Mouse (Mus musculus) lung, embryonic 16.5 days (tissue): ENCODE measurements around the gene B4galt5. TPM values are rescaled to one million over a fixed set of nuclear protein-coding genes. Genes with fewer than 3 reads are reported as not detected.
A peak's percentile ranks its signal among the peaks of the same experiment; 100 is the strongest.

Source experiments
- ATAC-seq: fragments of 200-750 bp; cut with Nextera tagmentation; 2 replicates; pipeline ENCODE4 v1.8.0; 2017; ENCODE audit warnings: low read depth, mild to moderate bottlenecking, moderate library complexity
- H3K27ac ChIP-seq: fragments of 300-500 bp; sonication (generic); 2 replicates; pipeline ENCODE4 v1.5.1; 2014; ENCODE audit warnings: mild to moderate bottlenecking, control low read depth, low read length
- H3K27me3 ChIP-seq: fragments of 300-500 bp; sonication (generic); 2 replicates; pipeline ENCODE4 v1.6.1; 2014; ENCODE audit warnings: low read depth, low read length, mixed read lengths; ENCODE audit not compliant: control insufficient read depth, insufficient read depth
- H3K36me3 ChIP-seq: fragments of 300-500 bp; sonication (generic); 2 replicates; pipeline ENCODE4 v1.6.1; 2014; ENCODE audit warnings: low read length; ENCODE audit not compliant: control insufficient read depth, insufficient read depth
- H3K4me1 ChIP-seq: fragments of 300-500 bp; sonication (generic); replicated peaks from 2 replicates; pipeline ENCODE4 v1.6.1; 2014; ENCODE audit warnings: low read length, mixed read lengths; ENCODE audit not compliant: control insufficient read depth, insufficient read depth
- H3K4me2 ChIP-seq: fragments of 300-500 bp; sonication (generic); 2 replicates; pipeline ENCODE4 v1.6.1; 2014; ENCODE audit warnings: low read depth, low read length, control low read depth
- H3K4me3 ChIP-seq: fragments of 300-500 bp; sonication (generic); 2 replicates; pipeline ENCODE4 v1.5.1; 2014; ENCODE audit warnings: mild to moderate bottlenecking, low read length, control low read depth
- H3K9ac ChIP-seq: fragments of 300-500 bp; sonication (generic); 2 replicates; pipeline ENCODE4 v1.6.1; 2014; ENCODE audit warnings: low read length, control low read depth
- H3K9me3 ChIP-seq: fragments of 300-500 bp; sonication (generic); 2 replicates; pipeline ENCODE4 v1.6.1; 2016; ENCODE audit warnings: low read length; ENCODE audit not compliant: control insufficient read depth
- WGBS: fragments of 180-500 bp; shearing (Covaris S2); extraction: QIAGEN DNeasy Blood & Tissue Kit; methylation state at CpG from one replicate; pipeline ENCODE4 v1.1.7; 2014; 5-methylcytosine and 5-hydroxymethylcytosine counted together
- polyA plus RNA-seq: library from polyadenylated mRNA; unstranded; fragments of >200 nt; fragmentation: Nextera tagmentation; extraction: Ambion mirVana; gene quantifications from 2 replicates; pipeline ENCODE4 v1.2.1, GENCODE M21; 2015

Gene B4galt5
- polyA plus RNA-seq, 1 experiment from 2014 or later, result 7.3 TPM

DNA sequence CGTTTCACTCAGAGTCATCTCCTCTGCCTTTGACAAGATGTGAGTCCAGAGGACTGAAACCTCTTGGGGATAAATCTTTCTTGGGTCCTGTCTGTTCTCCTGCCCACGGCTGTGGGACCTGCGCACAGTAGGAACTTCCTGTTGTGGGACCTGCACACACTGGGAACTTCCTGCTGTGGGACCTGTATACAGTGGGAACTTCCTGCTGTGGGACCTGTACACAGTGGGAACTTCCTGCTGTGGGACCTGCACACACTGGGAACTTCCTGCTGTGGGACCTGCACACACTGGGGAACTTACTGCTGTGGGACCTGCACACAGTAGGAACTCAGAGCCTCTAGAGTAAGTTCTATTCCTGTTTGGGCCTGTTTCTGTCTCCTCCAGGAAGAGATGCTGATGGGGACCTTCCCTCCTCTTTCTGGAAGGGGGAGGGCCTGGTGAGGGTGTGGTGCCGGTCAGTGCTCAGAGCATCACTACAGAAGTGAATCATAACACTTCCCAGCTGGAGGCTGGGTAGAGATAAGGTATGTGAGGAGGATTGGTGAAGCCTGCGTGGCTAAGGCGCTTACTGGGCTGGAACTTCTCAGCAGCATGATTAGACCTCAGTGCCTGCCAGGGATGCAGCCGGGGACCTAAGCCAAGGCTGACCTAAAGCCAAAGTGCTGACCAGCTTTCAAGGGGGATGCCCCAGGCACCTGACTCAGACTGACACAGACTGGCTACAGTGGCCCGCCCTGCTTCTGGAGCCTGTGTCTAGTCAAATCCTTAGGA is 85.8 kb downstream of the B4galt5 start:
- no peak overlapping the region for H3K4me3 ChIP-seq
- no peak overlapping the region for H3K4me2 ChIP-seq
- H3K27ac ChIP-seq, result no peak overlapping the region
- no peak overlapping the region for H3K9ac ChIP-seq
- 71% methylated on average over 8 of the region's 8 CpGs for WGBS
- no peaks in the 10 kb centered on the region for H3K27me3 ChIP-seq
- H3K9me3 ChIP-seq, result no peaks in the 10 kb centered on the region
- peak; percentile 46 for ATAC-seq
- H3K36me3 ChIP-seq, result no peaks in the 10 kb centered on the region
- peaks cover 7% of the 10 kb centered on the region for H3K4me1 ChIP-seq

DNA sequence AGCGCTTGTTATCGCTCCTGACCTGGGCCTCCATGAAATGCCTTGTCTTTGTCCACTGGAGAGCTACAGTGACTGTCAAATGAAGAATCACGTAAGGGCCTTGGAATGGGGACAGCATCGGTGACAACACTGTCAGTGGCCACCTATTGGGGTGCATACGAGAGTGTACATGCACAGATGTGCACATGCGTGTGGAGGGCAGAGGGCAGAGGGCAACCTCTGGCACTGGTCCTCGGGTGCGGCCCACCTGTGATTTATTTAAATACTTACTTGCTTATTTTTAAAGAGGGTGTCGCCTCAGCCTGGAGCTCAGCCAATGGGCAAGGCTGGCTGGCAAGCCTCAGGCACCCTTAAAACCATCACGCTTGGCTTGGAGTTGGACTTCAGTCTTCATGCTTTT is 86.5 kb downstream of the B4galt5 start:
- H3K27ac ChIP-seq, result no peak overlapping the region
- no peak overlapping the region for H3K4me3 ChIP-seq
- no peak overlapping the region for H3K9ac ChIP-seq
- H3K36me3 ChIP-seq, result no peaks in the 10 kb centered on the region
- H3K9me3 ChIP-seq, result no peaks in the 10 kb centered on the region
- peaks cover 7% of the 10 kb centered on the region for H3K4me1 ChIP-seq
- 82% methylated on average over 10 of the region's 10 CpGs for WGBS
- ATAC-seq, result no peak
- no peak overlapping the region for H3K4me2 ChIP-seq
- no peaks in the 10 kb centered on the region for H3K27me3 ChIP-seq

GRCm38 (mm10) chr2:167261106-167261505 is 87.9 kb downstream of the B4galt5 start:
- peaks cover 7% of the 10 kb centered on the region for H3K4me1 ChIP-seq
- 42% methylated on average over 4 of the region's 4 CpGs for WGBS
- H3K4me2 ChIP-seq, result no peak overlapping the region
- peak overlapping the region; percentile 63 for H3K27ac ChIP-seq
- H3K9ac ChIP-seq, result no peak overlapping the region
- no peak overlapping the region for H3K4me3 ChIP-seq
- H3K27me3 ChIP-seq, result no peaks in the 10 kb centered on the region
- no peaks in the 10 kb centered on the region for H3K9me3 ChIP-seq
- no peaks in the 10 kb centered on the region for H3K36me3 ChIP-seq
- peak; percentile 63 for ATAC-seq

GRCm38 (mm10) chr2:167257790-167258189 is 91.2 kb downstream of the B4galt5 start:
- Histone ChIP-seq H3K4me2 (no peak overlapping the region), H3K27me3 (no peaks in the 10 kb centered on the region), H3K36me3 (no peaks in the 10 kb centered on the region), H3K9ac (no peak overlapping the region), H3K4me3 (no peak overlapping the region), H3K4me1 (peaks cover 9% of the 10 kb centered on the region), H3K9me3 (no peaks in the 10 kb centered on the region), H3K27ac (peak overlapping the region; percentile 59; the same call in 1 of the 2 replicates)
- 16% methylated on average over 3 of the region's 3 CpGs for WGBS
- 0 out of 2 replicates have a peak, but pooled peaks have one; percentile 19 for ATAC-seq

DNA sequence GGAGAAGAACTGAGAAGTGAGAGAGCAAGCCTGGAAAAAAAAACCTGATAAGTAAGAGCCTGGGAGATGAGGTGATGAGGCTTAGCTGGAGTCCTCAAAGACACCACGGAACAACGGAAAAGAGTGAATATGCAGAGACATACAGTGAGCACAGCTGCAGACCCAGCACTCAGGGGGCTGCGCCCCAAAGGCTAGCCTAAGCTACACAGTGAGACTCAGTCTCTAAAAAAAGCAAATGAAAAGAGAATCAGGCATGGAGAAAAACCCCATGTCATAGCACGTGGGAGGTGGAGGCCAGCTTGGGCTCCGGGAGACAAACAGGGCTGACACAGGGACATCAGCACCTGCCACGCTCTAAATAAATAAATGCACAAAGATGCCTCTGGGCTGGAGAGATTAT is 94.2 kb downstream of the B4galt5 start:
- H3K27ac ChIP-seq, result peak overlapping the region; percentile 60; the same call in 1 of the 2 replicates
- H3K27me3 ChIP-seq, result no peaks in the 10 kb centered on the region
- no peak overlapping the region for H3K4me3 ChIP-seq
- no peak for ATAC-seq
- no peak overlapping the region for H3K4me2 ChIP-seq
- no peak overlapping the region for H3K9ac ChIP-seq
- 54% methylated on average over 6 of the region's 6 CpGs for WGBS
- H3K36me3 ChIP-seq, result no peaks in the 10 kb centered on the region
- peaks cover 30% of the 10 kb centered on the region for H3K4me1 ChIP-seq
- H3K9me3 ChIP-seq, result no peaks in the 10 kb centered on the region

- peak; percentile 16 for ATAC-seq
- 50% methylated on average over 7 of the region's 7 CpGs for WGBS
Measured at GRCm38 (mm10) chr2:167254185-167254584, 94.8 kb downstream of the B4galt5 start.

DNA sequence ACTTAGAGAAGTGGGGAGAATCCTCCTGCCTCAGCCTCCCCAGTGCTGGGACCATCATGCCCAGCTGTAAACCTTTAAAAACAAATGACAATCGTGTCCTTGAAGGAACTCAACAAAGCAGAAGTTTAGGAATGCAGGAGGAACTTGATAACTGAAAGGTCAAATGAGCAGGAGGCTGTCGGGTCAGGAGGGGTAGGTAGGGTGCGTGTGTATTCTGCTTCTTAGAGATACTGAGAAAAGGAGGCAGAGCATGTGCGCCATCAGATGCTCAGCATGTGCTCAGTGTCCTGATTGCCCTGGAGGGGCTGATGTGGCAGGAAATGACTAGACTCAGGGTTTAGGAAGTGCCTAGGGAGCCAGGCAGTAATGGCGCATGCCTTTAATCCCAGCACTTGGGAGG is 95.5 kb downstream of the B4galt5 start:
- Histone ChIP-seq H3K27me3 (no peaks in the 10 kb centered on the region), H3K27ac (no peak overlapping the region), H3K4me1 (peaks cover 34% of the 10 kb centered on the region), H3K36me3 (no peaks in the 10 kb centered on the region), H3K9ac (no peak overlapping the region), H3K4me2 (no peak overlapping the region), H3K4me3 (no peak overlapping the region), H3K9me3 (no peaks in the 10 kb centered on the region)
- WGBS, result 78% methylated on average over 5 of the region's 5 CpGs
- ATAC-seq, result no peak

More at GRCm38 (mm10) chr2:167254185-167254584, 94.8 kb downstream of the B4galt5 start:
- no peaks in the 10 kb centered on the region for H3K36me3 ChIP-seq
- H3K27ac ChIP-seq, result peak overlapping the region; percentile 60
- no peaks in the 10 kb centered on the region for H3K9me3 ChIP-seq
- no peaks in the 10 kb centered on the region for H3K27me3 ChIP-seq
- peaks cover 34% of the 10 kb centered on the region for H3K4me1 ChIP-seq
- H3K4me3 ChIP-seq, result no peak overlapping the region
- no peak overlapping the region for H3K9ac ChIP-seq
- H3K4me2 ChIP-seq, result no peak overlapping the region

DNA sequence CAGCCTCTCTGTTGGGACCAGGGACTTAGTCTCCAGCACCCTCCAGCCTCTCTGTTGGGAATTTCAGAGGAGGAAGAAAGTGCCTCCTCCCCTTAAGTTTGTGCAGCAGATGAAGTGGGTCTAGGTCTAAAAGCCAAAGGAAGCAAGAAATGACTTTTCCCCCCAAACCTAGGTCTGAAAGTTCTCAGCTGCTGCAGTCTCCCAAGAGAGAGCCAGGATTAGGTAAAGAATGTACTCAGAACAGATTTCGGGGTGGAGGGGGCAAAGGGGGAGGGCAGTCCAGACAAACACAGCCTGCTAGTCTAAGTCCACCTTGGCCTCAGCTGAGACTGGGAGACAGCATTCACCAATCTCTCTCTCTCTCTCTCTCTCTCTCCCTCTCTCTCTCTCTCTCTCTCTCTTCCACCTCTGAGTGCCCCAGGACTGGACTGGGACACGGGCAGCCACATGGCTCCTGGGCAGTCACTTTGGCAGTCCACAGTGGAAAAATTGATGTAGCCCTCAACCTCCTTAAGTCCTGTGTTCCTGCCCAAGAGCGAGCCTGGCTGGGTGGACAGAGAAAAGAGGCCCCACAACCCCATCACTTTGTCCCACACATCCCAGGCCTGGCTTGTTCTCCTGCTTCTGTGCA is 96.8 kb downstream of the B4galt5 start:
- no peak for ATAC-seq
- H3K4me1 ChIP-seq, result peaks cover 34% of the 10 kb centered on the region
- 0 out of 2 replicates have a peak overlapping the region, but pooled peaks have one; percentile 9 for H3K9ac ChIP-seq
- no peak overlapping the region for H3K4me3 ChIP-seq
- peak overlapping the region; percentile 55; the same call in 1 of the 2 replicates for H3K27ac ChIP-seq
- no peaks in the 10 kb centered on the region for H3K9me3 ChIP-seq
- no peaks in the 10 kb centered on the region for H3K36me3 ChIP-seq
- no peak overlapping the region for H3K4me2 ChIP-seq
- no peaks in the 10 kb centered on the region for H3K27me3 ChIP-seq
- 26% methylated on average over 3 of the region's 3 CpGs for WGBS

DNA sequence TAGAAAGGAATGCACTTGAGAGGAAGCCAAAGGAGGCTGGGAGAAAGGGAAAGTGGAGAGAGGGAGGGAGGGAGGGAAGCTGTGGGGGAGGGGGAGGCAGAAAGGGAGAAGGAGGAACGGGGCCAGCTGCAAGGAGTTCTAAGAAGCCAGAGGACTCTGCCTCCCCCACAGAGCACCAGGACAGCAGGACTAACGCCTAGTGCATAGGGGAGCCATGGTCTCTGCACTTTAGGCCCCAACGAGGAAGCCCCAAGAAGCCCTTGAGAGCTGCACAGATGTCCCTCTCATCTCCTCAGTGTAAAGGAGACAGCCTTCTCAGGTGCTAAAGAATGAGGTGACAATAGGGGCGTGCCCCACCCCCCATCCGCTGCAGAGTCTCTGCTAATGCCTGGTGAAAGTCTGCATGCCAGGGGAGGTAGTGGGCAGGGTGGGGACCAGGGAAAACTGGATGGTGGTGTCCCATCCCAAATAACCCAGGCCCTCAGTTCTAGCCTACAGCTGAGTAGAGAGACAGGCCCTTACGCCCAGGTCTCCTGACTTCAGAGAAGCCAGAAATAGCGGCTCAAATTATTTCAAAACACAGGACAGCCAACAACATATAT is 98.1 kb downstream of the B4galt5 start:
- ATAC-seq, result peak; percentile 61
- Histone ChIP-seq H3K27me3 (no peaks in the 10 kb centered on the region), H3K36me3 (no peaks in the 10 kb centered on the region), H3K4me3 (0 out of 2 replicates have a peak overlapping the region, but pooled peaks have one; percentile 2), H3K4me1 (peaks cover 34% of the 10 kb centered on the region), H3K27ac (peak overlapping the region; percentile 83), H3K4me2 (peak overlapping the region; percentile 42), H3K9me3 (no peaks in the 10 kb centered on the region), H3K9ac (peak overlapping the region; percentile 53)
- WGBS, result 14% methylated on average over 7 of the region's 7 CpGs
